Mouse (Mus musculus) spleen, adult 2 months (tissue): ENCODE results near the gene C530008M17Rik.

Experiments used
- CTCF ChIP-seq: fragments of 200-500 bp; IDR thresholded peaks from 2 replicates; pipeline ENCODE4 v1.5.1; 2011; ENCODE audit warnings: mild to moderate bottlenecking, inconsistent platforms; ENCODE audit not compliant: insufficient read depth, insufficient read length, insufficient replicate concordance; ENCODE audit errors: extremely low read depth
- POLR2A ChIP-seq: fragments of 200-500 bp; IDR thresholded peaks from 2 replicates; pipeline ENCODE4 v1.6.1; 2011; ENCODE audit warnings: low read depth, low read length, inconsistent platforms

GRCm38 (mm10) chr5:76668118-76668517, 11.8 kb downstream of the C530008M17Rik start:
- TF ChIP-seq CTCF (no peak), POLR2A (no peak)
